Mouse (Mus musculus): ENCODE measurements around the gene Wfdc15a. TPM values are rescaled to one million over a fixed set of nuclear protein-coding genes. Genes with fewer than 3 reads are reported as not detected.

The Wfdc15a gene
- polyA plus RNA-seq, 1 experiment from 2014 or later, result not detected

GRCm38 (mm10) chr2:164161515-164162055 is 38.3 kb downstream of the Wfdc15a start:
- H3K9me3 ChIP-seq (ENCODE audit: low read length), result no peaks in the 10 kb centered on the region
- H3K4me1 ChIP-seq (ENCODE audit: insufficient read depth, low read depth, low read length), result no peaks in the 10 kb centered on the region
- DNase-seq (ENCODE audit: low spot score) (no peak), ATAC-seq (no peak)
- H3K27me3 ChIP-seq (replicated peaks; ENCODE audit: insufficient read depth, low read length), result no peaks in the 10 kb centered on the region; the same call in 1 of the 2 replicates
- no peaks in the 10 kb centered on the region for H3K36me3 ChIP-seq (ENCODE audit: insufficient read depth, low read length)
- H3K4me2 ChIP-seq (replicated peaks; ENCODE audit: low read depth, low read length), result no peak overlapping the region
- WGBS, result 67% methylated on average over 11 of the region's 11 CpGs
- no peak overlapping the region for H3K4me3 ChIP-seq (ENCODE audit: low read depth, low read length)
- no peak overlapping the region for H3K9ac ChIP-seq (replicated peaks; ENCODE audit: low read depth)
- no peak overlapping the region for H3K27ac ChIP-seq (ENCODE audit: low read length)
- TF ChIP-seq CTCF (IDR thresholded peaks at IDR 0.05) (no peak), EP300 (IDR thresholded peaks at IDR 0.05) (no peak)

- ATAC-seq, result no peak
- WGBS, result 85% methylated on average over 2 of the region's 2 CpGs
- H3K9me3 ChIP-seq (ENCODE audit: low read length), result no peaks in the 10 kb centered on the region
- H3K4me2 ChIP-seq (replicated peaks; ENCODE audit: low read depth, low read length), result no peak overlapping the region
- no peaks in the 10 kb centered on the region for H3K4me1 ChIP-seq (ENCODE audit: insufficient read depth, low read depth, low read length)
- no peaks in the 10 kb centered on the region for H3K27me3 ChIP-seq (replicated peaks; ENCODE audit: insufficient read depth, low read length)
- no peak overlapping the region for H3K9ac ChIP-seq (replicated peaks; ENCODE audit: low read depth)
- no peak for DNase-seq (ENCODE audit: low spot score)
- no peak overlapping the region for H3K4me3 ChIP-seq (ENCODE audit: low read depth, low read length)
- H3K36me3 ChIP-seq (ENCODE audit: insufficient read depth, low read length), result 0 out of 2 replicates have a peak, but pooled peaks cover 4% of the 10 kb centered on the region
- TF ChIP-seq CTCF (IDR thresholded peaks at IDR 0.05) (no peak), EP300 (IDR thresholded peaks at IDR 0.05) (no peak)
- no peak overlapping the region for H3K27ac ChIP-seq (ENCODE audit: low read length)
Observed at GRCm38 (mm10) chr2:164158838-164159237, 41.1 kb downstream of the Wfdc15a start.

GRCm38 (mm10) chr2:164156158-164156557 is 43.8 kb downstream of the Wfdc15a start:
- DNase-seq (ENCODE audit: low spot score), result no peak
- TF ChIP-seq CTCF (IDR thresholded peaks at IDR 0.05), result no peak
- no peak for TF ChIP-seq EP300 (IDR thresholded peaks at IDR 0.05)
- no peaks in the 10 kb centered on the region for H3K4me1 ChIP-seq (ENCODE audit: insufficient read depth, low read depth, low read length)
- 85% methylated on average over 7 of the region's 7 CpGs for WGBS
- no peaks in the 10 kb centered on the region for H3K9me3 ChIP-seq (ENCODE audit: low read length)
- peaks cover 31% of the 10 kb centered on the region for H3K36me3 ChIP-seq (ENCODE audit: insufficient read depth, low read length)
- H3K27me3 ChIP-seq (replicated peaks; ENCODE audit: insufficient read depth, low read length), result no peaks in the 10 kb centered on the region
- no peak overlapping the region for H3K9ac ChIP-seq (replicated peaks; ENCODE audit: low read depth)
- H3K4me3 ChIP-seq (ENCODE audit: low read depth, low read length), result no peak overlapping the region
- H3K27ac ChIP-seq (ENCODE audit: low read length), result no peak overlapping the region
- no peak for ATAC-seq
- H3K4me2 ChIP-seq (replicated peaks; ENCODE audit: low read depth, low read length), result no peak overlapping the region

GRCm38 (mm10) chr2:164154007-164154406 is 45.9 kb downstream of the Wfdc15a start:
- no peak for ATAC-seq
- DNase-seq (ENCODE audit: low spot score), result no peak
- 92% methylated on average over 10 of the region's 10 CpGs for WGBS

GRCm38 (mm10) chr2:164152341-164152740 is 47.6 kb downstream of the Wfdc15a start:
- H3K27me3 ChIP-seq (replicated peaks; ENCODE audit: insufficient read depth, low read length), result no peaks in the 10 kb centered on the region
- no peak overlapping the region for H3K4me3 ChIP-seq (ENCODE audit: low read depth, low read length)
- DNase-seq (ENCODE audit: low spot score) (no peak), ATAC-seq (no peak)
- H3K9me3 ChIP-seq (ENCODE audit: low read length), result no peaks in the 10 kb centered on the region
- WGBS, result 84% methylated on average over 11 of the region's 11 CpGs
- no peak overlapping the region for H3K4me2 ChIP-seq (replicated peaks; ENCODE audit: low read depth, low read length)
- H3K27ac ChIP-seq (ENCODE audit: low read length), result no peak overlapping the region
- H3K4me1 ChIP-seq (ENCODE audit: insufficient read depth, low read depth, low read length), result no peaks in the 10 kb centered on the region
- H3K36me3 ChIP-seq (ENCODE audit: insufficient read depth, low read length), result peaks cover 31% of the 10 kb centered on the region
- H3K9ac ChIP-seq (replicated peaks; ENCODE audit: low read depth), result no peak overlapping the region
- no peak for TF ChIP-seq CTCF (IDR thresholded peaks at IDR 0.05)
- TF ChIP-seq EP300 (IDR thresholded peaks at IDR 0.05), result no peak

More at GRCm38 (mm10) chr2:164154007-164154406, 45.9 kb downstream of the Wfdc15a start:
- H3K4me1 ChIP-seq (ENCODE audit: insufficient read depth, low read depth, low read length), result no peaks in the 10 kb centered on the region
- no peaks in the 10 kb centered on the region for H3K27me3 ChIP-seq (replicated peaks; ENCODE audit: insufficient read depth, low read length)
- peaks cover 31% of the 10 kb centered on the region for H3K36me3 ChIP-seq (ENCODE audit: insufficient read depth, low read length)
- H3K4me3 ChIP-seq (ENCODE audit: low read depth, low read length), result no peak overlapping the region
- no peak overlapping the region for H3K27ac ChIP-seq (ENCODE audit: low read length)
- TF ChIP-seq EP300 (IDR thresholded peaks at IDR 0.05) (no peak), CTCF (IDR thresholded peaks at IDR 0.05) (no peak)
- H3K9me3 ChIP-seq (ENCODE audit: low read length), result no peaks in the 10 kb centered on the region
- H3K4me2 ChIP-seq (replicated peaks; ENCODE audit: low read depth, low read length), result no peak overlapping the region
- no peak overlapping the region for H3K9ac ChIP-seq (replicated peaks; ENCODE audit: low read depth)

GRCm38 (mm10) chr2:164150086-164150760 is 49.7 kb downstream of the Wfdc15a start:
- Histone ChIP-seq H3K36me3 (ENCODE audit: insufficient read depth, low read length) (peaks cover 31% of the 10 kb centered on the region), H3K4me2 (replicated peaks; ENCODE audit: low read depth, low read length) (no peak overlapping the region), H3K4me1 (ENCODE audit: insufficient read depth, low read depth, low read length) (no peaks in the 10 kb centered on the region), H3K9me3 (ENCODE audit: low read length) (no peaks in the 10 kb centered on the region), H3K27ac (ENCODE audit: low read length) (no peak overlapping the region), H3K9ac (replicated peaks; ENCODE audit: low read depth) (no peak overlapping the region), H3K27me3 (replicated peaks; ENCODE audit: insufficient read depth, low read length) (no peaks in the 10 kb centered on the region), H3K4me3 (ENCODE audit: low read depth, low read length) (no peak overlapping the region)
- no peak for ATAC-seq
- DNase-seq (ENCODE audit: low spot score), result no peak
- 51% methylated on average over 14 of the region's 14 CpGs for WGBS
- no peak for TF ChIP-seq CTCF (IDR thresholded peaks at IDR 0.05)
- no peak for TF ChIP-seq EP300 (IDR thresholded peaks at IDR 0.05)

Other genes starting within 250 kb of the Wfdc15a start
- 263 and 295 TPM in 2 replicates for gene Ywhab, start 205.2 kb downstream of the Wfdc15a start, polyA plus RNA-seq (2015; fragmentation: Nextera tagmentation; extraction: Ambion mirVana)
- gene Pabpc1l, start 174.7 kb downstream of the Wfdc15a start, polyA plus RNA-seq (2015; fragmentation: Nextera tagmentation; extraction: Ambion mirVana), result 0.36 and 0.60 TPM in 2 replicates
- 26.3 and 27.0 TPM in 2 replicates for gene Stk4, start 129.8 kb downstream of the Wfdc15a start, polyA plus RNA-seq (2015; fragmentation: Nextera tagmentation; extraction: Ambion mirVana)
- gene Tomm34, start 129.0 kb downstream of the Wfdc15a start, polyA plus RNA-seq (2015; fragmentation: Nextera tagmentation; extraction: Ambion mirVana), result 27.2 and 30.3 TPM in 2 replicates
- not detected in 2 replicates for gene Kcns1, start 29.0 kb downstream of the Wfdc15a start, polyA plus RNA-seq (2015; fragmentation: Nextera tagmentation; extraction: Ambion mirVana)
- gene Wfdc5, start 17.4 kb downstream of the Wfdc15a start, polyA plus RNA-seq (2015; fragmentation: Nextera tagmentation; extraction: Ambion mirVana), result 0.15 and 0.18 TPM in 2 replicates
- 0.26 TPM in 1 of 2 replicates, not detected in the other for gene Wfdc12, start 9.5 kb downstream of the Wfdc15a start, polyA plus RNA-seq (2015; fragmentation: Nextera tagmentation; extraction: Ambion mirVana)
- gene Wfdc15b, start 21.5 kb upstream of the Wfdc15a start, polyA plus RNA-seq (2015; fragmentation: Nextera tagmentation; extraction: Ambion mirVana), result not detected in 2 replicates
- gene Svs2, start 38.3 kb upstream of the Wfdc15a start, polyA plus RNA-seq (2015; fragmentation: Nextera tagmentation; extraction: Ambion mirVana), result not detected in 2 replicates
- not detected in 2 replicates for gene Svs3b, start 56.5 kb upstream of the Wfdc15a start, polyA plus RNA-seq (2015; fragmentation: Nextera tagmentation; extraction: Ambion mirVana)
- gene Svs4, start 78.3 kb upstream of the Wfdc15a start, polyA plus RNA-seq (2015; fragmentation: Nextera tagmentation; extraction: Ambion mirVana), result not detected in 2 replicates
- gene Svs3a, start 89.1 kb upstream of the Wfdc15a start, polyA plus RNA-seq (2015; fragmentation: Nextera tagmentation; extraction: Ambion mirVana), result not detected in 2 replicates
- gene Svs6, start 116.6 kb upstream of the Wfdc15a start, polyA plus RNA-seq (2015; fragmentation: Nextera tagmentation; extraction: Ambion mirVana), result not detected in 2 replicates
- gene Svs5, start 132.6 kb upstream of the Wfdc15a start, polyA plus RNA-seq (2015; fragmentation: Nextera tagmentation; extraction: Ambion mirVana), result not detected in 2 replicates
- 79.5 and 106 TPM in 2 replicates for gene Slpi, start 189.0 kb upstream of the Wfdc15a start, polyA plus RNA-seq (2015; fragmentation: Nextera tagmentation; extraction: Ambion mirVana)
- gene Rbpjl, start 203.0 kb upstream of the Wfdc15a start, polyA plus RNA-seq (2015; fragmentation: Nextera tagmentation; extraction: Ambion mirVana), result 29.7 and 42.6 TPM in 2 replicates
- 71.4 and 81.2 TPM in 2 replicates for gene Matn4, start 205.0 kb upstream of the Wfdc15a start, polyA plus RNA-seq (2015; fragmentation: Nextera tagmentation; extraction: Ambion mirVana)
- 217 and 289 TPM in 2 replicates for gene Sdc4, start 243.8 kb upstream of the Wfdc15a start, polyA plus RNA-seq (2015; fragmentation: Nextera tagmentation; extraction: Ambion mirVana)

Measured in lung, postnatal 0 days (tissue).